Mouse (Mus musculus) layer of hippocampus, adult 9-10 months (tissue): Measurements from ENCODE around the gene Defa26.
"Not testable (repeated sequence)": the region's sequence is repeated elsewhere in the genome, so short reads cannot be mapped to it uniquely, and the experiment has no call there.

Experiments used
- DNase-seq: peaks from one replicate; pipeline ENCODE4 v3.0.0; 2022; ENCODE audit warnings: low spot score

The Defa26 gene

DNA sequence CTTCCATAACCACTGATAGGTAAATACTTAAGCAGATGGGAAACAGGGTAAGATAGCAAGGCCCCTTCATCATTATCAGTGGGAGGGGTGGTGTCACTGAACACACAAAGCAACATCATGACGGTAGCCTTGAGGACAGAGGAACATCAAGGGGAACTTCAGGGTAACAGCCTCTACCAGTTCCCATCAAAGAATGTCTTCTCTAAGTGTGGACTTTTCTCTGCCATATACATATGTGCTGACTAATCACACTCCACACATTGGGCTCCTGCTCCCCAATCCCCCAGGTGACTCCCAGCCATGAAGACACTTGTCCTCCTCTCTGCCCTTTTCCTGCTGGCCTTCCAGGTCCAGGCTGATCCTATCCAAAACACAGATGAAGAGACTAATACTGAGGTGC is at the start of gene Defa26:
TSS of gene Defa26 (plus strand) at position 301 of the 400 bp plus-strand sequence.
- not testable (repeated sequence) for DNase-seq

DNA sequence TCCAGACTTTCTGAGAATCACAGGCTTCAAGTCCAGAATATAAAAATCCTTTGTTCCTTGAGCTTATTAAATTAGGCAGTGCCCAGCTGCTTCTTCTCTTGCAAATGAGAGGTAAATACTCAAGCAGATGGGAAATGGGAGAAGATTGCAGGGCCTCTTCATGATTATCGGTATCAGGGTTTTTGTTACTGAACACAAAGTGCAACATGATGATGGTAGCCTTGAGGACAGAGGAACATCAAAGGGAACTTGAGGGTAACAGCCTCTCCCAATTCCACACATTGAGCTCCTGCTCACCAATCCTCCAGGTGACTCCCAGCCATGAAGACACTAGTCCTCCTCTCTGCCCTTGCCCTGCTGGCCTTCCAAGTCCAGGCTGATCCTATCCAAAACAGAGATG is 35.3 kb upstream of the Defa26 start, which contains the start of gene Defa28:
TSS of gene Defa28 (plus strand) at position 301 of the 400 bp plus-strand sequence.
- not testable (repeated sequence) for DNase-seq

DNA sequence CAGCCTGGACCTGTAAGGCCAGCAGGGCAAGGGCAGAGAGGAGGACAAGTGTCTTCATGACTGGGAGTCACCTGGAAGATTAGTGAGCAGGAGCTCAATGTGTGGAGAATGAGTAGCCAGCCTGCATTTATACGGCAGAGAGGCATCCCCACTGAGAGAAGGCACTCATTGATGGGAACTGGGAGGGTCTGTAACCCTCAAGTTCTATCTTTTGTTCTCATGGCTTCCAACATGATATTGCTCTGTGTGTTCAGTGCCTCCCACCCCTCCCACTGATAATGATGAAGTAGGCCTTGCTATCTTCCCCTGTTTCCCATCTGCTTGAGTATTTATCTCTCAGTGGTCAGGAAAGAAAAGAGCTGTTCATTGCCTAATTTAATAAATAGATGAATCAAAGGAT is 23.6 kb upstream of the Defa26 start, which contains the start of gene Gm7861:
TSS of gene Gm7861 (minus strand) at position 101 of the 400 bp plus-strand sequence.
- not testable (repeated sequence) for DNase-seq

DNA sequence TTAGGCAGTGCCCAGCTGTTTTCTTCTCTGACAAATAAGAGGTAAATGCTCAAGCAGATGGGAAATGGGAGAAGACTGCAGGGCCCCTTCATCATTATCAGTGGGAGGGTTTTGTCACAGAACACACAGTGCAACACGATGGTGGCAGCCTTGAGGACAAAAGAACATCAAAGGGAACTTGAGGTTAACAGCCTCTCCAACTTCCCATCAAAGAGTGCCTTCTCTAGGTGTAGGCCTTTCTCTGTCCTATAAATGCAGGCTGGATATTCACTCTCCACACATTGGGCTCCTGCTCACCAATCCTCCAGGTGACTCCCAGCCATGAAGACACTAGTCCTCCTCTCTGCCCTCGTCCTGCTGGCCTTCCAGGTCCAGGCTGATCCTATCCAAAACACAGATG is 37.5 kb downstream of the Defa26 start, which contains the start of gene Defa17:
TSS of gene Defa17 (plus strand) at position 301 of the 400 bp plus-strand sequence.
- not testable (repeated sequence) for DNase-seq

DNA sequence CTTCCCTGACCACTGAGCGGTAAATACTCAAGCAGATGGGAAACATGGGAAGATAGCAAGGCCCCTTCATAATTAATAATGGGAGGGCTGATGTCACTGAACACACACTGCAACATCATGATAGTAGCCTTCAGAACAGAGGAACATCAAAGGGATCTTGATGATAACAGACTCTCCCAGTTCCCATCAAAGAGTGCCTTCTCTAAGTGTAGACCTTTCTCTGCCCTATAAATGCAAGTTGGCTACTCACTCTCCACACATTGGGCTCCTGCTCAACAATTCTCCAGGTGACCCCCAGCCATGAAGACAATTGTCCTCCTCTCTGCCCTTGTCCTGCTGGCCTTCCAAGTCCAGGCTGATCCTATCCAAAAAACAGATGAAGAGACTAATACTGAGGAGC is 47.5 kb downstream of the Defa26 start, which contains the start of gene Defa34:
TSS of gene Defa34 (plus strand) at position 301 of the 400 bp plus-strand sequence.
- DNase-seq = not testable (repeated sequence)
